ENCODE assay signal across 21 mouse cellular contexts in the genomic region with DNA sequence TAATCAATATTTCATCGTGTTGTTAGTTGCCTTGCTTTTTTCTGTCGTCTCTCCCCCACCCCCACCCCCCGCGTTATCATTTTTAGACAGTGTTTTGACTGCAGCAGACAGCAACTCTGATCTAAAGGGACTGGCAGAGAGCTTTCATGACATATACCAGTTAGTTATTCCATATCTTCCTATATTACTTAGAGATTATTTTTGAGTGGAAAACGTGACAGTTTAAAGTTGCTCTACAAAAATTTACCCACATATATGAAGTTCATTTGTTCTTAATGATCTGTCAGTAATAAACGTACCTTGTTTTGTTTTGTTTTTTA. TPM values are rescaled to one million over a fixed set of nuclear protein-coding genes. Genes with fewer than 3 reads are reported as not detected.
DNase-seq lines count a peak whose midpoint lies in the region; ATAC-seq lines count a peak whose summit lies in the region.
"Had no signal": no experiment of that assay in that cellular context is flagged by ENCODE, and none has a peak within 500 bp of the region (broad histone marks: within the 10 kb centered on the region; RNA-seq: fewer than 3 reads in every experiment).

No protein-coding gene starts in this region.

- H3K4me3 ChIP-seq in midbrain, embryonic 11.5 days (ENCODE audit: low read depth, low read length): no peak overlapping the region
- H3K4me3 ChIP-seq in midbrain, embryonic 10.5 days: no peak overlapping the region
- H3K4me3 ChIP-seq in liver, embryonic 12.5 days: no peak overlapping the region

- H3K36me3 ChIP-seq in midbrain, embryonic 11.5 days (ENCODE audit: control insufficient read depth, insufficient read depth, low read length): no peaks in the 10 kb centered on the region
- 0 out of 2 replicates have a peak, but pooled peaks cover 3% of the 10 kb centered on the region for H3K36me3 ChIP-seq in midbrain, embryonic 10.5 days
- no peaks in the 10 kb centered on the region for H3K36me3 ChIP-seq in liver, embryonic 12.5 days

- H3K4me1 ChIP-seq in midbrain, embryonic 11.5 days (ENCODE audit: control insufficient read depth, insufficient read depth, low read length): no peaks in the 10 kb centered on the region
- no peaks in the 10 kb centered on the region for H3K4me1 ChIP-seq in midbrain, embryonic 10.5 days
- peaks cover 66% of the 10 kb centered on the region for H3K4me1 ChIP-seq in liver, embryonic 12.5 days

- H3K9ac ChIP-seq in midbrain, embryonic 11.5 days (ENCODE audit: low read length): no peak overlapping the region
- no peak overlapping the region for H3K9ac ChIP-seq in liver, embryonic 12.5 days

- DNase-seq in midbrain, embryonic 11.5 days (ENCODE audit: low spot score, missing footprints): peak; percentile 86
- DNase-seq in midbrain, embryonic 10.5 days (ENCODE audit: low spot score): no peak
- no peak for DNase-seq in layer of hippocampus, adult 18-20 months (ENCODE audit: low spot score in 2 of 2)
- DNase-seq: adrenal gland, adult 2 months; adrenal gland, adult 8-10 months; adrenal gland, postnatal 10 days; adrenal gland, postnatal 14 days; adrenal gland, postnatal 25 days; adrenal gland, postnatal 36 days; B cell, adult 2 months; cerebellum, adult 11 months; cerebellum, adult 11-12 months; cerebellum, adult 18-20 months had no signal

- no peak for ATAC-seq in midbrain, embryonic 11.5 days (ENCODE audit: low FRiP score)
- peak; percentile 51; the same call in 1 of the 2 replicates for ATAC-seq in megakaryocyte progenitor cell, adult 5-6 weeks (replicated peaks; ENCODE audit: poor library complexity)
- peak; percentile 50; the same call in 1 of the 2 replicates for ATAC-seq in megakaryocyte-erythroid progenitor cell, adult 5-6 weeks (replicated peaks; ENCODE audit: low FRiP score, low TSS enrichment, poor library complexity, severe bottlenecking)
- ATAC-seq in liver, embryonic 12.5 days: no peak
- ATAC-seq: activated CD4-positive, CD25-positive, alpha-beta regulatory T cell, adult 4 months; CD4-positive, CD25-positive, alpha-beta regulatory T cell, adult 4 months; Patski had no signal

- no peaks in the 10 kb centered on the region for H3K9me3 ChIP-seq in midbrain, embryonic 11.5 days (ENCODE audit: control insufficient read depth, low read length)
- H3K9me3 ChIP-seq in midbrain, embryonic 10.5 days (replicated peaks): no peaks in the 10 kb centered on the region
- no peaks in the 10 kb centered on the region for H3K9me3 ChIP-seq in liver, embryonic 12.5 days (replicated peaks)
- H3K9me3 ChIP-seq: G1E had no signal

- H3K27ac ChIP-seq in midbrain, embryonic 11.5 days (ENCODE audit: low read depth, low read length): no peak overlapping the region
- no peak overlapping the region for H3K27ac ChIP-seq in midbrain, embryonic 10.5 days (replicated peaks)
- H3K27ac ChIP-seq in liver, embryonic 12.5 days: no peak overlapping the region

- no peak overlapping the region for H3K4me2 ChIP-seq in midbrain, embryonic 11.5 days
- H3K4me2 ChIP-seq in liver, embryonic 12.5 days: no peak overlapping the region

- WGBS in midbrain, embryonic 11.5 days: 93% methylated on average over 6 of the region's 6 CpGs
- WGBS in midbrain, embryonic 10.5 days: 91% methylated on average over 6 of the region's 6 CpGs
- WGBS in liver, embryonic 12.5 days (ENCODE audit: insufficient replicate concordance): 52% methylated on average over 6 of the region's 6 CpGs

- H3K27me3 ChIP-seq in midbrain, embryonic 11.5 days (ENCODE audit: control insufficient read depth, insufficient read depth, low read length): no peaks in the 10 kb centered on the region
- no peaks in the 10 kb centered on the region for H3K27me3 ChIP-seq in midbrain, embryonic 10.5 days (ENCODE audit: low read depth, poor library complexity, severe bottlenecking)
- H3K27me3 ChIP-seq in liver, embryonic 12.5 days (replicated peaks): no peaks in the 10 kb centered on the region
- H3K27me3 ChIP-seq: CH12.LX, Patski had no signal

RNA-seq across cellular contexts. Expression of gene Ube2n, which starts 21.2 kb away (rescaled TPM):
- 518 and 522 TPM in 2 replicates for polyA plus RNA-seq in midbrain, embryonic 11.5 days (2014; fragmentation: Nextera tagmentation; extraction: Ambion mirVana)
- polyA plus RNA-seq in midbrain, embryonic 10.5 days (2016; fragmentation: Nextera tagmentation; extraction: Ambion mirVana): 478 and 483 TPM in 2 replicates
- total RNA-seq in megakaryocyte progenitor cell, adult 5-6 weeks (2015): 425 and 475 TPM in 2 replicates
- total RNA-seq in megakaryocyte progenitor cell, adult 5-6 weeks (2017): 133 and 146 TPM in 2 replicates
- 238 and 277 TPM in 2 replicates for total RNA-seq in megakaryocyte-erythroid progenitor cell, adult 5-6 weeks (2014; fragmentation: Nextera tagmentation)
- 172 and 198 TPM in 2 replicates for total RNA-seq in megakaryocyte-erythroid progenitor cell, adult 5-6 weeks (2017)
- 191 and 193 TPM in 2 replicates for polyA plus RNA-seq in liver, embryonic 12.5 days (2016; fragmentation: Nextera tagmentation; extraction: Ambion mirVana)
- 100 to 1,000 TPM; 196 to 206 TPM for total RNA-seq in layer of hippocampus, adult 18-20 months (2021)

RNA-seq across cellular contexts. Expression of gene Nudt4, which starts 27.8 kb away (rescaled TPM):
- polyA plus RNA-seq in midbrain, embryonic 11.5 days (2014; fragmentation: Nextera tagmentation; extraction: Ambion mirVana): 141 and 148 TPM in 2 replicates
- polyA plus RNA-seq in midbrain, embryonic 10.5 days (2016; fragmentation: Nextera tagmentation; extraction: Ambion mirVana): 90.8 and 91.5 TPM in 2 replicates
- 66.1 and 67.2 TPM in 2 replicates for total RNA-seq in megakaryocyte progenitor cell, adult 5-6 weeks (2015)
- total RNA-seq in megakaryocyte progenitor cell, adult 5-6 weeks (2017): 53.7 and 60.6 TPM in 2 replicates
- 39.8 and 49.8 TPM in 2 replicates for total RNA-seq in megakaryocyte-erythroid progenitor cell, adult 5-6 weeks (2014; fragmentation: Nextera tagmentation)
- total RNA-seq in megakaryocyte-erythroid progenitor cell, adult 5-6 weeks (2017): 49.0 and 77.4 TPM in 2 replicates
- polyA plus RNA-seq in liver, embryonic 12.5 days (2016; fragmentation: Nextera tagmentation; extraction: Ambion mirVana): 130 and 134 TPM in 2 replicates
- 10 to 100 TPM; 64.1 to 66.4 TPM for total RNA-seq in layer of hippocampus, adult 18-20 months (2021)

RNA-seq across cellular contexts. Expression of gene Mrpl42, which starts 34.4 kb away (rescaled TPM):
- 316 and 343 TPM in 2 replicates for polyA plus RNA-seq in midbrain, embryonic 11.5 days (2014; fragmentation: Nextera tagmentation; extraction: Ambion mirVana)
- polyA plus RNA-seq in midbrain, embryonic 10.5 days (2016; fragmentation: Nextera tagmentation; extraction: Ambion mirVana): 380 and 398 TPM in 2 replicates
- 241 and 298 TPM in 2 replicates for total RNA-seq in megakaryocyte progenitor cell, adult 5-6 weeks (2015)
- total RNA-seq in megakaryocyte progenitor cell, adult 5-6 weeks (2017): 245 and 254 TPM in 2 replicates
- total RNA-seq in megakaryocyte-erythroid progenitor cell, adult 5-6 weeks (2014; fragmentation: Nextera tagmentation): 244 and 249 TPM in 2 replicates
- total RNA-seq in megakaryocyte-erythroid progenitor cell, adult 5-6 weeks (2017): 235 and 255 TPM in 2 replicates
- polyA plus RNA-seq in liver, embryonic 12.5 days (2016; fragmentation: Nextera tagmentation; extraction: Ambion mirVana): 248 and 264 TPM in 2 replicates
- 10 to 100 TPM; 74.3 to 74.4 TPM for total RNA-seq in layer of hippocampus, adult 18-20 months (2021)

Comparison
In these comparisons a context has a peak if more than half of its experiments do, and no peak if none do; other contexts are left out.
1. ATAC-seq: peak in megakaryocyte progenitor cell, adult 5-6 weeks (single experiment) and megakaryocyte-erythroid progenitor cell, adult 5-6 weeks (single experiment); none in midbrain, embryonic 11.5 days (single experiment) and liver, embryonic 12.5 days (single experiment).